Comparison of ENCODE assay signal across 10 mouse cellular contexts in genomic region chr13:63242401-63243192, GRCm38 (mm10).
DNase-seq lines count a peak whose midpoint lies in the region; ATAC-seq and TF ChIP-seq lines count a peak whose summit lies in the region.
"Had no signal": no experiment of that assay in that cellular context is flagged by ENCODE, and none has a peak within 500 bp of the region (broad histone marks: within the 10 kb centered on the region; RNA-seq: fewer than 3 reads in every experiment).

No protein-coding gene starts in this region.

- H3K4me3 ChIP-seq in stomach, postnatal 0 days (ENCODE audit: low read depth, low read length), result peak overlapping the region; percentile 85
- H3K4me3 ChIP-seq: midbrain, embryonic 13.5 days had no signal

- H3K27me3 ChIP-seq in stomach, postnatal 0 days (ENCODE audit: control insufficient read depth, insufficient read depth, low read length), result no peaks in the 10 kb centered on the region
- H3K27me3 ChIP-seq: midbrain, embryonic 13.5 days had no signal

- peaks cover 4% of the 10 kb centered on the region for H3K4me1 ChIP-seq in stomach, postnatal 0 days (replicated peaks; ENCODE audit: control insufficient read depth, insufficient read depth)

- 44% methylated on average over 10 of the region's 10 CpGs for WGBS in stomach, postnatal 0 days

- H3K9me3 ChIP-seq in stomach, postnatal 0 days (ENCODE audit: control insufficient read depth, low read length), result no peaks in the 10 kb centered on the region
- H3K9me3 ChIP-seq: midbrain, embryonic 13.5 days had no signal

- H3K36me3 ChIP-seq in stomach, postnatal 0 days (ENCODE audit: control insufficient read depth, insufficient read depth, low read length), result no peaks in the 10 kb centered on the region
- H3K36me3 ChIP-seq: midbrain, embryonic 13.5 days had no signal

- no peak for TF ChIP-seq EP300 in stomach, postnatal 0 days (optimal IDR thresholded peaks at IDR 0.05)

- ATAC-seq in stomach, postnatal 0 days (ENCODE audit: low FRiP score, low TSS enrichment), result no peak
- ATAC-seq: midbrain, embryonic 13.5 days had no signal

- TF ChIP-seq CTCF in stomach, postnatal 0 days (IDR thresholded peaks at IDR 0.05; ENCODE audit: low read depth), result no peak

- H3K9ac ChIP-seq in stomach, postnatal 0 days (ENCODE audit: low read length), result peak overlapping the region; percentile 53
- H3K9ac ChIP-seq: midbrain, embryonic 13.5 days had no signal

- peak; percentile 59 for DNase-seq in adrenal gland, adult 2 months
- DNase-seq in adrenal gland, postnatal 36 days, result no peak
- peak; percentile 46 for DNase-seq in right cerebral cortex, adult 18-20 months
- no peak for DNase-seq in right cerebral cortex, postnatal 25 days
- peak; percentile 59 to 70 for DNase-seq in kidney, postnatal 25 days
- DNase-seq in stomach, postnatal 0 days (ENCODE audit: low spot score), result no peak
- DNase-seq in embryo, embryonic 10.5 days (ENCODE audit: low spot score), result no peak
- DNase-seq in frontal cortex, postnatal 10 days (ENCODE audit: low spot score in 2 of 2), result no peak
- DNase-seq: gastrocnemius, postnatal 25 days had no signal

- peak overlapping the region; percentile 98 for H3K27ac ChIP-seq in stomach, postnatal 0 days (replicated peaks)
- H3K27ac ChIP-seq: midbrain, embryonic 13.5 days had no signal

- peak overlapping the region; percentile 73 for H3K4me2 ChIP-seq in stomach, postnatal 0 days (replicated peaks; ENCODE audit: low read depth)

Comparison
In these comparisons a context has a peak if more than half of its experiments do, and no peak if none do; other contexts are left out.
1. DNase-seq: peak in adrenal gland, adult 2 months (single experiment), right cerebral cortex, adult 18-20 months (single experiment) and kidney, postnatal 25 days (2 of 2); none in adrenal gland, postnatal 36 days (0 of 2), right cerebral cortex, postnatal 25 days (single experiment), stomach, postnatal 0 days (single experiment), embryo, embryonic 10.5 days (single experiment) and frontal cortex, postnatal 10 days (0 of 2).